Mouse (Mus musculus) stomach, embryonic 16.5 days (tissue): ENCODE data around the gene Synrg. TPM values are rescaled to one million over a fixed set of nuclear protein-coding genes. Genes with fewer than 3 reads are reported as not detected.

Experiments
- ATAC-seq: fragments of 200-750 bp; cut with Nextera tagmentation; 2 replicates; pipeline ENCODE4 v1.8.0; 2017; ENCODE audit warnings: moderate number of reproducible peaks, moderate TSS enrichment; ENCODE audit not compliant: insufficient read depth, low FRiP score
- H3K27ac ChIP-seq: fragments of 300-500 bp; sonication (generic); 2 replicates; pipeline ENCODE4 v1.5.1; 2014; ENCODE audit warnings: low read length
- H3K27me3 ChIP-seq: fragments of 300-500 bp; sonication (generic); 2 replicates; pipeline ENCODE4 v1.6.1; 2014; ENCODE audit warnings: low read length, control low read depth, mixed read lengths; ENCODE audit not compliant: control insufficient read depth, insufficient read depth
- H3K36me3 ChIP-seq: fragments of 300-500 bp; sonication (generic); 2 replicates; pipeline ENCODE4 v1.6.1; 2014; ENCODE audit warnings: low read length; ENCODE audit not compliant: control insufficient read depth, insufficient read depth
- H3K4me1 ChIP-seq: fragments of 300-500 bp; sonication (generic); 2 replicates; pipeline ENCODE4 v1.6.1; 2014; ENCODE audit warnings: low read length, control low read depth, mixed read lengths; ENCODE audit not compliant: control insufficient read depth, insufficient read depth
- H3K4me2 ChIP-seq: fragments of 300-500 bp; sonication (generic); 2 replicates; pipeline ENCODE4 v1.6.1; 2014; ENCODE audit warnings: low read depth, low read length, mixed read lengths
- H3K4me3 ChIP-seq: fragments of 300-500 bp; sonication (generic); replicated peaks from 2 replicates; pipeline ENCODE4 v1.5.1; 2014; ENCODE audit warnings: mild to moderate bottlenecking, low read length
- H3K9ac ChIP-seq: fragments of 300-500 bp; sonication (generic); 2 replicates; pipeline ENCODE4 v1.6.1; 2014; ENCODE audit warnings: low read length
- H3K9me3 ChIP-seq: fragments of 300-500 bp; sonication (generic); replicated peaks from 2 replicates; pipeline ENCODE4 v1.6.1; 2016; ENCODE audit warnings: low read length, control low read depth; ENCODE audit not compliant: control insufficient read depth
- WGBS: fragments of 180-500 bp; shearing (Covaris S2); extraction: QIAGEN DNeasy Blood & Tissue Kit; methylation state at CpG from one replicate; pipeline ENCODE4 v1.1.7; 2014; 5-methylcytosine and 5-hydroxymethylcytosine counted together
- polyA plus RNA-seq: library from polyadenylated mRNA; unstranded; fragments of >200 nt; fragmentation: Nextera tagmentation; extraction: Ambion mirVana; gene quantifications from 2 replicates; pipeline ENCODE4 v1.2.1, GENCODE M21; 2015

Gene Synrg
- polyA plus RNA-seq = 11.7 and 12.8 TPM in 2 replicates

GRCm38 (mm10) chr11:83963991-83964921 lies at the start of gene Synrg:
Gene Synrg (plus strand): TSS chr11:83964428.
- H3K4me1 ChIP-seq = peaks cover 9% of the 10 kb centered on the region
- no peaks in the 10 kb centered on the region for H3K27me3 ChIP-seq
- 2% methylated on average over 64 of the region's 76 CpGs for WGBS
- peak within 1 kb of the TSS; percentile 83 for H3K9ac ChIP-seq
- H3K4me3 ChIP-seq = peak within 1 kb of the TSS; percentile 69
- H3K27ac ChIP-seq = peak within 1 kb of the TSS; percentile 66
- H3K4me2 ChIP-seq = peak within 1 kb of the TSS; percentile 60
- H3K36me3 ChIP-seq = peaks cover 14% of the 10 kb centered on the region; the same call in 1 of the 2 replicates
- H3K9me3 ChIP-seq = no peaks in the 10 kb centered on the region
- peak; percentile 96 for ATAC-seq

DNA sequence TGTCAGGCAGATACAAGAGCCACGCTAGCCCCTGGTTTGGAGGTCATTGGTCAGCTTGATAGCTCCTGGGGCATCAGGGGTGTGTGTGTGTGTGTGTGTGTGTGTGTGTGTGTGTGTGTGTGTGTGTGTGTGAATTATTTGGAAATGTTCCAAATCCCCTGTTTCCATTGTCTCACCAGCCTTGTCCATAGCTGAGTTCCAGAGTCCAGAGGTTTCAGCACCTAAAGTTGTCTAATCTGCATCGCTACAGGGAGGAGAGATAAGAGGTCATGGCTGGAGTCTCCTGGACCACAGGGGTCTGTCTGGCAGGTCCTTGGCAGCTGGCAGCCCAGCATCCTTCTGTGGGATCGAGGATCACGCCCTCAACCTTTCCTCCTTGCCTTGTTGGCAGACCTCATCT lies 49.7 kb upstream of the Synrg start:
- Histone ChIP-seq H3K4me3 (no peak overlapping the region), H3K9me3 (no peaks in the 10 kb centered on the region), H3K27me3 (no peaks in the 10 kb centered on the region), H3K27ac (no peak overlapping the region), H3K9ac (no peak overlapping the region), H3K4me2 (no peak overlapping the region), H3K36me3 (no peaks in the 10 kb centered on the region), H3K4me1 (no peaks in the 10 kb centered on the region)
- WGBS = 62% methylated on average over 4 of the region's 4 CpGs
- no peak for ATAC-seq

DNA sequence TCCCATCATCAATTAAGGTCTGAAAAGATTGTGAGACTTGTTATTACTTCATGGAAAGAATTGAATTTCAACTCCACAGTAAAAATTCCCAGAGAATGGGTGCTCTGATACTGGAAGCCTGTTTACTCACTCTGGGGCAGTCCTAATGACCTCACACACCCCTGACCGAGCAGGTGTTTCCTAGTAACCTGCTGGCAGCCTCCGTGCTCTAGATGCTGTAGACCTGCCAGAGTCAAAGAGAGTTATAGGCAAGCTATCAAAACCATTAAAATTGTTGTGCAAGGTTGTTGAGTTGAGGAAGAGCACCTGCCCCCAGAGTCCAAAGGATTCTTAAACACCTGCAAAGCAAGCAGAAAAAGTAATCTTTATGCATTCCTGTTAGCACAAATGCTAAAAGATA lies 41.6 kb upstream of the Synrg start:
- no peaks in the 10 kb centered on the region for H3K27me3 ChIP-seq
- H3K9me3 ChIP-seq = no peaks in the 10 kb centered on the region
- 21% methylated on average over 2 of the region's 2 CpGs for WGBS
- H3K9ac ChIP-seq = no peak overlapping the region
- H3K4me2 ChIP-seq = no peak overlapping the region
- no peak overlapping the region for H3K27ac ChIP-seq
- H3K36me3 ChIP-seq = no peaks in the 10 kb centered on the region
- no peak overlapping the region for H3K4me3 ChIP-seq
- ATAC-seq = no peak
- no peaks in the 10 kb centered on the region for H3K4me1 ChIP-seq

DNA sequence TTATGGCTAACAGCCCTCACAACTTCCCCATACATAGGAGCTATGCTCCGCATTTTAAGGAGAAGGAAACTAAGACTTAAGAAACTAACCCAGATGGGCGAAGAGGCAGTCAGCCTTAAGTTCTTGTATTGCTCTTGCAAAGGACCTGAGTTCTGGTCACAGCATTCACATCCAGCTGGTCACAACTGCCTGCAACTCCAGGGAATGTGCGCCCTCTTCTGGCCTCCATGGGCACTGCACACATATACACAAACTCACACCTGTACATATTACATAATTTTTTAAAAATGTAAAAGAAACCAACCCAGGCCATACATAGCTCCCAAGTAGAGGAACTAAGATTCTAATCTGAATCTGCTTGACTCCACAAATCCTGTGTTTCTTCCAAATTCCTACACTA lies 37.1 kb upstream of the Synrg start:
- no peak overlapping the region for H3K4me3 ChIP-seq
- no peak overlapping the region for H3K27ac ChIP-seq
- no peaks in the 10 kb centered on the region for H3K4me1 ChIP-seq
- no peak overlapping the region for H3K4me2 ChIP-seq
- H3K9me3 ChIP-seq = no peaks in the 10 kb centered on the region
- 63% methylated on average over 3 of the region's 3 CpGs for WGBS
- no peak for ATAC-seq
- no peaks in the 10 kb centered on the region for H3K36me3 ChIP-seq
- H3K27me3 ChIP-seq = no peaks in the 10 kb centered on the region
- no peak overlapping the region for H3K9ac ChIP-seq

DNA sequence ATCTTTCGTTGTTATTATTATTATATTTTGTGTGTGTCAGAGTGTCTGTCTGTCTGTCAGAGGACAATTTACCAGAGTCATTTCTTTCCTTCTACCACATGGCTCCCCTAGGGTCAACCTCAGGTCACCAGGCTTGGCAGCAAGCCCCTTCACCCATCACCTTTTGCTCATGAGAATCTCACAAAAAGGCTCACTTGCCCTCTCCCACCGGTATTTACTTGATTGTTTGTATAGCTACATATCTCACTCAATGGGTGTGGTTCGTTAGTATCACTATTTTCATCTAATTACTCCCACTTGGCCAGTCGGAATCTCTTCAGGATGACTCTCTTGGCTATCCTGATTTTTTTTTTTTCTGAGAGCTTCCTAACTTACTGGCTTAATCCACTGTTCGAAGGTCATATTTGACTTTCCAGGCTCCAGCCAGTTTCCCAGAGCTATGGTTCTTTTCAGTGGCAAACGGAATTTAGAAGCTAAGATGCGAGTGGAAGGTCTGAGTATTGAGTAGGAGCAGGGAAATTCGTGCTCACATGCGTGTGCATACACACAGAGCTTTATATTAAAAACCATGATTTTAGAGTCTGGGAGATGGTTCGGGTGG lies 31.6 kb upstream of the Synrg start:
- WGBS = 65% methylated on average over 10 of the region's 10 CpGs
- Histone ChIP-seq H3K36me3 (no peaks in the 10 kb centered on the region), H3K4me2 (no peak overlapping the region), H3K4me3 (no peak overlapping the region), H3K27me3 (no peaks in the 10 kb centered on the region), H3K4me1 (no peaks in the 10 kb centered on the region), H3K9me3 (no peaks in the 10 kb centered on the region), H3K27ac (no peak overlapping the region), H3K9ac (no peak overlapping the region)
- no peak for ATAC-seq

DNA sequence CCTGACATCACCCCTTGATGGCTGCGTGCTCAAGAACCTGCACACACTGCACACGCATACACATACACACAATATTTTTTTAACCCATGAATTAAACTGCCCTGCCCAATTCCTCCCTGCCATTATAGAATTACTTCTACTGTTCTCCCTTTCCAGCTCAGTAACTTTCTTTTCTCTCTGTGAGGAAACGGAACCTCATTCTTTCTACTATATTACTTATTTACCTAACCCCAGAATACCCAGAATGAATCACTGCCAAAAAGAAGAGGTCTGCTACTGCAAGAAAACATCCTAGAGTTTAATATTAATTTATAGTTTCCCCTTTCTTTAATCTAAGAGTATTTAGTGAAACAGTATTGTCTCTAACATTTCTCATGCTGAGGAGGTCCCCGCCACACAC lies 30.9 kb upstream of the Synrg start:
- no peaks in the 10 kb centered on the region for H3K36me3 ChIP-seq
- no peaks in the 10 kb centered on the region for H3K4me1 ChIP-seq
- H3K27me3 ChIP-seq = no peaks in the 10 kb centered on the region
- no peak for ATAC-seq
- 70% methylated on average over 4 of the region's 4 CpGs for WGBS
- H3K9ac ChIP-seq = no peak overlapping the region
- H3K4me2 ChIP-seq = no peak overlapping the region
- no peaks in the 10 kb centered on the region for H3K9me3 ChIP-seq
- no peak overlapping the region for H3K27ac ChIP-seq
- H3K4me3 ChIP-seq = no peak overlapping the region

DNA sequence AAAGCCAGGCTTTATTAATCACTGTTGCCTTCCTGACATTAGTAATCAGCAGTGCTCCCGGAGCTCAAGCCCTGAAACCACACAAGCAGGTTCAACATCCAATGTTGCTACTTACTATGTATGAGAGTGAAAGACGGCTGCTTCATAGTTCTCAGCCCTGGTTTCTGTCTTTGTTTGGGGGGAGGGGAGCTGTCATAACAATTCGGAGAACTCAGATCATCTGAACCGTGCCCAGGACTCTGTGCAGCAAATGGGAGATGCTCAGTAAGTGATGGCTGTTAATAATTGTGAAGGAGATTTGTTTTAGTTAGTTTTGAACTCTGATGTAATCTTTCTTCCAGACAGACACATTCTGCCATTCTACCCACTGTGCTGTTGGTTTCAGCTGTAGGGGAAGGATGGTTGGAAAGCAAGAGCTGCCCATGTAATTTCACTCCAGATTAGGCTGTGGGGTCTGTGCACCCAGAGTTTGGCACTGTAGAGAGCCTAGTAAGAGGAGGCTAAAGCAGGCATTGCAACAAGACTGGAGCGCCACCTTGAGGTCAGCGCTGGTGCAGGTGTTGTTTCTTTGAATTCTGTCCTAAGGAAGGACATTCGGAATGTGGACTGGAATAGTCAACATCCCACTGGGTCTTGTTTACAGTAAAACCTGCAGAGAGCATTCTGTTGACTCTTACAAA lies 28.1 kb upstream of the Synrg start:
- no peak overlapping the region for H3K4me2 ChIP-seq
- no peak for ATAC-seq

GRCm38 (mm10) chr11:83938556-83938955 lies 25.7 kb upstream of the Synrg start:
- Histone ChIP-seq H3K4me1 (peaks cover 5% of the 10 kb centered on the region; the same call in 1 of the 2 replicates), H3K4me3 (no peak overlapping the region), H3K4me2 (no peak overlapping the region), H3K36me3 (no peaks in the 10 kb centered on the region), H3K27me3 (no peaks in the 10 kb centered on the region), H3K9me3 (no peaks in the 10 kb centered on the region), H3K27ac (no peak overlapping the region), H3K9ac (no peak overlapping the region)
- ATAC-seq = no peak
- 75% methylated on average over 8 of the region's 8 CpGs for WGBS

More for the DNA sequence above, 28.1 kb upstream of the Synrg start:
- Histone ChIP-seq H3K4me1 (no peaks in the 10 kb centered on the region), H3K27me3 (no peaks in the 10 kb centered on the region), H3K36me3 (no peaks in the 10 kb centered on the region), H3K4me3 (no peak overlapping the region), H3K27ac (no peak overlapping the region), H3K9me3 (no peaks in the 10 kb centered on the region), H3K9ac (no peak overlapping the region)
- 7% methylated on average over 7 of the region's 7 CpGs for WGBS
